Mouse (Mus musculus): ENCODE results near the gene Bbs9.

GRCm38 (mm10) chr9:22453501-22453924 lies 22.0 kb upstream of the Bbs9 start:
- TF ChIP-seq GATA1 (IDR thresholded peaks at IDR 0.05; ENCODE audit: low read length): no peak
- TF ChIP-seq TAL1 (IDR thresholded peaks at IDR 0.05; ENCODE audit: low read length): peak; percentile 32; the same call in 1 of the 3 replicates

Measured in erythroblast, embryonic 14.5 days (primary cell).